Mouse (Mus musculus): ENCODE measurements around the gene Acot2. TPM values are rescaled to one million over a fixed set of nuclear protein-coding genes. Genes with fewer than 3 reads are reported as not detected.
"Not testable (repeated sequence)": the region's sequence is repeated elsewhere in the genome, so short reads cannot be mapped to it uniquely, and the experiment has no call there.

Gene Acot2
- total RNA-seq, 2 experiments from 2014 or later: 17.0 to 23.3 TPM

- no peak for DNase-seq (ENCODE audit: low spot score)
Measured at GRCm38 (mm10) chr12:84034108-84034507, 46.4 kb downstream of the Acot2 start.

GRCm38 (mm10) chr12:84038241-84038640 is 50.6 kb downstream of the Acot2 start, which contains the start of gene Acot4:
TSS of gene Acot4 (plus strand) at chr12:84038379.
- DNase-seq (ENCODE audit: low spot score): not testable (repeated sequence)

- DNase-seq (ENCODE audit: low spot score): not testable (repeated sequence)
Measured at GRCm38 (mm10) chr12:84038691-84039111, 51.0 kb downstream of the Acot2 start, which contains the start of gene Gm49366. TSS of gene Gm49366 (plus strand) at chr12:84038935.

- DNase-seq (ENCODE audit: low spot score): no peak
Measured at GRCm38 (mm10) chr12:84042248-84042647, 54.6 kb downstream of the Acot2 start.

Other genes with a start within 250 kb of the Acot2 start
- gene Papln, start 224.2 kb upstream of the Acot2 start, total RNA-seq (2021): under 1 TPM; 0.57 to 0.83 TPM
- 10 to 100 TPM; 16.3 to 19.4 TPM for gene Numb, start 65.9 kb upstream of the Acot2 start, total RNA-seq (2021)
- 1 to 10 TPM; 3.1 to 3.7 TPM for gene Riox1, start 37.3 kb upstream of the Acot2 start, total RNA-seq (2021)
- not detected for gene Heatr4, start 3.0 kb upstream of the Acot2 start, total RNA-seq (2021)
- 1 to 10 TPM; 3.1 to 3.3 TPM for gene Acot1, start 21.6 kb downstream of the Acot2 start, total RNA-seq (2021)
- under 1 TPM; 0.07 to 0.14 TPM for gene Acot4, start 50.5 kb downstream of the Acot2 start, total RNA-seq (2021)
- gene Gm49366, start 51.1 kb downstream of the Acot2 start, total RNA-seq (2021): not detected
- not detected for gene Acot3, start 64.3 kb downstream of the Acot2 start, total RNA-seq (2021)
- gene Acot5, start 81.5 kb downstream of the Acot2 start, total RNA-seq (2021): not detected
- gene Acot6, start 112.8 kb downstream of the Acot2 start, total RNA-seq (2021): 1 to 10 TPM; 2.5 to 3.0 TPM
- 1 to 10 TPM; 7.3 to 7.4 TPM for gene Dnal1, start 126.5 kb downstream of the Acot2 start, total RNA-seq (2021)
- under 1 TPM in 1 of 2 experiments, not detected in 1; 0.11 TPM for gene Pnma1, start 160.6 kb downstream of the Acot2 start, total RNA-seq (2021)
- 10 to 100 TPM in 1 of 2 experiments, 1 to 10 TPM in 1; 6.9 to 10.9 TPM for gene Elmsan1, start 231.0 kb downstream of the Acot2 start, total RNA-seq (2021)

Measured in gastrocnemius, adult 18-20 months (tissue).